Comparison of ENCODE assay signal across 8 mouse cellular contexts in genomic region chr3:31145641-31146290, GRCm38 (mm10). TPM values are rescaled to one million over a fixed set of nuclear protein-coding genes. Genes with fewer than 3 reads are reported as not detected.
DNase-seq lines count a peak whose midpoint lies in the region; ATAC-seq and TF ChIP-seq lines count a peak whose summit lies in the region.

No protein-coding gene starts in this region.

- H3K36me3 ChIP-seq in heart, embryonic 11.5 days (ENCODE audit: control insufficient read depth, insufficient read depth, low read length), result no peaks in the 10 kb centered on the region
- H3K36me3 ChIP-seq in kidney, embryonic 15.5 days, result no peaks in the 10 kb centered on the region
- H3K36me3 ChIP-seq in liver, adult 2 months (ENCODE audit: control insufficient read depth, insufficient read depth, low read length), result no peaks in the 10 kb centered on the region
- H3K36me3 ChIP-seq in testis, adult 2 months (ENCODE audit: control insufficient read depth, insufficient read depth, low read length), result no peaks in the 10 kb centered on the region

- H3K4me1 ChIP-seq in bone marrow, adult 2 months (ENCODE audit: control insufficient read depth, insufficient read depth, low read length), result no peaks in the 10 kb centered on the region; the same call in 1 of the 2 replicates
- no peaks in the 10 kb centered on the region for H3K4me1 ChIP-seq in embryonic fibroblast, embryonic 13.5 days (ENCODE audit: control insufficient read depth, insufficient read depth, low read length)
- 0 out of 2 replicates have a peak, but pooled peaks cover 4% of the 10 kb centered on the region for H3K4me1 ChIP-seq in heart, embryonic 11.5 days (ENCODE audit: control insufficient read depth, insufficient read depth, low read length)
- H3K4me1 ChIP-seq in kidney, embryonic 15.5 days, result peaks cover 16% of the 10 kb centered on the region
- no peaks in the 10 kb centered on the region; the same call in 1 of the 2 replicates for H3K4me1 ChIP-seq in liver, adult 2 months (ENCODE audit: control insufficient read depth, insufficient read depth, low read length)
- H3K4me1 ChIP-seq in testis, adult 2 months (ENCODE audit: control insufficient read depth, insufficient read depth, low read length), result peaks cover 9% of the 10 kb centered on the region

- peak overlapping the region; percentile 10; the same call in 1 of the 2 replicates for H3K4me2 ChIP-seq in heart, embryonic 11.5 days
- peak overlapping the region; percentile 22; the same call in 1 of the 2 replicates for H3K4me2 ChIP-seq in kidney, embryonic 15.5 days

- peak; percentile 79 for TF ChIP-seq CTCF in bone marrow, adult 2 months (IDR thresholded peaks at IDR 0.05; ENCODE audit: control insufficient read depth, insufficient read depth, low read length)
- TF ChIP-seq CTCF in embryonic fibroblast, embryonic 13.5 days (IDR thresholded peaks at IDR 0.05; ENCODE audit: borderline replicate concordance, insufficient read depth, low read length), result peak; percentile 86
- TF ChIP-seq CTCF in liver, adult 2 months (IDR thresholded peaks at IDR 0.05; ENCODE audit: low read depth, low read length), result peak; percentile 78
- TF ChIP-seq CTCF in testis, adult 2 months (IDR thresholded peaks at IDR 0.05; ENCODE audit: control insufficient read depth, insufficient read depth, insufficient replicate concordance, low read depth, low read length), result peak; percentile 77; the same call in 1 of the 2 replicates

- DNase-seq in CD8-positive naive resting alpha-beta T cell, adult 2 months (ENCODE audit: low read depth in 2 of 2, low spot score in 2 of 2), result peak; percentile 28 to 45
- peak; percentile 74 for DNase-seq in liver, adult 2 months (ENCODE audit: extremely low read depth, low read depth, low spot score)

- H3K27me3 ChIP-seq in heart, embryonic 11.5 days (ENCODE audit: control insufficient read depth, insufficient read depth, low read length), result peaks cover 37% of the 10 kb centered on the region
- H3K27me3 ChIP-seq in kidney, embryonic 15.5 days, result peaks cover 11% of the 10 kb centered on the region
- H3K27me3 ChIP-seq in liver, adult 2 months (ENCODE audit: control insufficient read depth, insufficient read depth, low read length), result peaks cover 7% of the 10 kb centered on the region; the same call in 1 of the 2 replicates
- no peaks in the 10 kb centered on the region for H3K27me3 ChIP-seq in testis, adult 2 months (ENCODE audit: control insufficient read depth, insufficient read depth, low read length)

- WGBS in bone marrow, adult 2 months, result 7% methylated on average over 14 of the region's 14 CpGs
- 12% methylated on average over 14 of the region's 14 CpGs for WGBS in heart, embryonic 11.5 days (ENCODE audit: insufficient replicate concordance)
- 11% methylated on average over 14 of the region's 14 CpGs for WGBS in kidney, embryonic 15.5 days
- 13% methylated on average over 14 of the region's 14 CpGs for WGBS in liver, adult 2 months

- H3K4me3 ChIP-seq in bone marrow, adult 2 months (replicated peaks; ENCODE audit: control insufficient read depth, low read depth, low read length), result no peak overlapping the region
- no peak overlapping the region for H3K4me3 ChIP-seq in embryonic fibroblast, embryonic 13.5 days (ENCODE audit: insufficient read depth, low read length)
- H3K4me3 ChIP-seq in heart, embryonic 11.5 days (ENCODE audit: low read depth, low read length), result no peak overlapping the region
- no peak overlapping the region for H3K4me3 ChIP-seq in kidney, embryonic 15.5 days (replicated peaks)
- H3K4me3 ChIP-seq in liver, adult 2 months (ENCODE audit: insufficient read depth, low read depth, low read length), result no peak overlapping the region
- no peak overlapping the region for H3K4me3 ChIP-seq in testis, adult 2 months (ENCODE audit: control insufficient read depth, low read depth, low read length)

- ATAC-seq in heart, embryonic 11.5 days (replicated peaks; ENCODE audit: insufficient number of reproducible peaks, low FRiP score, low TSS enrichment), result peak; percentile 67; the same call in 1 of the 2 replicates
- ATAC-seq in kidney, embryonic 15.5 days (replicated peaks; ENCODE audit: low FRiP score), result peak; percentile 80
- peak; percentile 82 for ATAC-seq in monocyte, adult 5-6 weeks (replicated peaks; ENCODE audit: insufficient number of reproducible peaks, low FRiP score, low TSS enrichment, poor library complexity, severe bottlenecking)

- H3K27ac ChIP-seq in bone marrow, adult 2 months (ENCODE audit: control insufficient read depth, insufficient read depth, low read depth, low read length, poor library complexity), result no peak overlapping the region
- no peak overlapping the region for H3K27ac ChIP-seq in embryonic fibroblast, embryonic 13.5 days (ENCODE audit: insufficient read depth, low read length)
- H3K27ac ChIP-seq in heart, embryonic 11.5 days (ENCODE audit: low read depth, low read length), result no peak overlapping the region
- no peak overlapping the region for H3K27ac ChIP-seq in kidney, embryonic 15.5 days
- no peak overlapping the region for H3K27ac ChIP-seq in liver, adult 2 months (replicated peaks; ENCODE audit: insufficient read depth, low read depth, low read length)
- H3K27ac ChIP-seq in testis, adult 2 months (ENCODE audit: control insufficient read depth, insufficient read depth, low read depth, low read length), result no peak overlapping the region

- H3K79me2 ChIP-seq in liver, adult 2 months (ENCODE audit: control insufficient read depth, insufficient read depth, low read length), result no peaks in the 10 kb centered on the region

- no peak for TF ChIP-seq POLR2A in bone marrow, adult 2 months (IDR thresholded peaks at IDR 0.05; ENCODE audit: borderline replicate concordance, control insufficient read depth, low read depth, low read length)
- no peak for TF ChIP-seq POLR2A in embryonic fibroblast, embryonic 13.5 days (IDR thresholded peaks at IDR 0.05; ENCODE audit: low read depth, low read length)
- no peak for TF ChIP-seq POLR2A in liver, adult 2 months (IDR thresholded peaks at IDR 0.05; ENCODE audit: extremely low read depth, insufficient read depth, low read length)
- TF ChIP-seq POLR2A in testis, adult 2 months (IDR thresholded peaks at IDR 0.05; ENCODE audit: control insufficient read depth, low read depth, low read length), result no peak

- no peaks in the 10 kb centered on the region for H3K9me3 ChIP-seq in heart, embryonic 11.5 days (replicated peaks; ENCODE audit: control insufficient read depth, low read length)
- H3K9me3 ChIP-seq in kidney, embryonic 15.5 days (replicated peaks), result no peaks in the 10 kb centered on the region

- no peak overlapping the region for H3K9ac ChIP-seq in heart, embryonic 11.5 days (ENCODE audit: low read depth, low read length)
- H3K9ac ChIP-seq in kidney, embryonic 15.5 days, result no peak overlapping the region
- no peak overlapping the region for H3K9ac ChIP-seq in liver, adult 2 months (ENCODE audit: low read depth, low read length)

RNA-seq across cellular contexts. Expression of gene Cldn11, which starts 4.0 kb away (rescaled TPM):
- polyA plus RNA-seq in bone marrow, adult 2 months (2011; ENCODE audit: insufficient read depth, insufficient read length, low replicate concordance, missing spikeins), result 0.80 TPM in 1 of 2 replicates, not detected in the other
- 1.0 TPM in 1 of 2 replicates, not detected in the other for polyA plus RNA-seq in embryonic fibroblast, embryonic 13.5 days (2011; ENCODE audit: insufficient read length, low read depth, missing spikeins)
- 5.2 and 6.6 TPM in 2 replicates for polyA plus RNA-seq in heart, embryonic 11.5 days (2014; fragmentation: Nextera tagmentation; extraction: Ambion mirVana)
- 83.0 and 94.8 TPM in 2 replicates for polyA plus RNA-seq in kidney, embryonic 15.5 days (2015; fragmentation: Nextera tagmentation; extraction: Ambion mirVana)
- total RNA-seq in liver, adult 2 months (2014; rRNA removed), result 0.07 and 0.09 TPM in 2 replicates
- not detected in 2 replicates for polyA plus RNA-seq in liver, adult 2 months (2012; rRNA removed)
- total RNA-seq in monocyte, adult 5-6 weeks (2017), result not detected in 3 replicates
- polyA plus RNA-seq in testis, adult 2 months (2012; rRNA removed), result 71.5 and 115 TPM in 2 replicates

RNA-seq across cellular contexts. Expression of gene Skil, which starts 50.9 kb away (rescaled TPM):
- 1.4 and 2.9 TPM in 2 replicates for polyA plus RNA-seq in bone marrow, adult 2 months (2011; ENCODE audit: insufficient read depth, insufficient read length, low replicate concordance, missing spikeins)
- polyA plus RNA-seq in embryonic fibroblast, embryonic 13.5 days (2011; ENCODE audit: insufficient read length, low read depth, missing spikeins), result 50.3 and 62.7 TPM in 2 replicates
- polyA plus RNA-seq in heart, embryonic 11.5 days (2014; fragmentation: Nextera tagmentation; extraction: Ambion mirVana), result 26.3 and 32.4 TPM in 2 replicates
- polyA plus RNA-seq in kidney, embryonic 15.5 days (2015; fragmentation: Nextera tagmentation; extraction: Ambion mirVana), result 19.9 and 24.0 TPM in 2 replicates
- total RNA-seq in liver, adult 2 months (2014; rRNA removed), result 5.8 and 6.9 TPM in 2 replicates
- polyA plus RNA-seq in liver, adult 2 months (2012; rRNA removed), result 1.7 and 2.0 TPM in 2 replicates
- total RNA-seq in monocyte, adult 5-6 weeks (2017), result 160 to 207 TPM (median 169 TPM) in 3 replicates
- polyA plus RNA-seq in testis, adult 2 months (2012; rRNA removed), result 3.5 and 3.7 TPM in 2 replicates
